Mouse (Mus musculus) ovary, postnatal 36 days (tissue): Measurements from ENCODE around the gene Hemk1.

Experiments
- DNase-seq: peaks from one replicate; pipeline ENCODE4 v3.0.0; 2022; ENCODE audit warnings: low spot score, mixed read lengths

Hemk1 gene

DNA sequence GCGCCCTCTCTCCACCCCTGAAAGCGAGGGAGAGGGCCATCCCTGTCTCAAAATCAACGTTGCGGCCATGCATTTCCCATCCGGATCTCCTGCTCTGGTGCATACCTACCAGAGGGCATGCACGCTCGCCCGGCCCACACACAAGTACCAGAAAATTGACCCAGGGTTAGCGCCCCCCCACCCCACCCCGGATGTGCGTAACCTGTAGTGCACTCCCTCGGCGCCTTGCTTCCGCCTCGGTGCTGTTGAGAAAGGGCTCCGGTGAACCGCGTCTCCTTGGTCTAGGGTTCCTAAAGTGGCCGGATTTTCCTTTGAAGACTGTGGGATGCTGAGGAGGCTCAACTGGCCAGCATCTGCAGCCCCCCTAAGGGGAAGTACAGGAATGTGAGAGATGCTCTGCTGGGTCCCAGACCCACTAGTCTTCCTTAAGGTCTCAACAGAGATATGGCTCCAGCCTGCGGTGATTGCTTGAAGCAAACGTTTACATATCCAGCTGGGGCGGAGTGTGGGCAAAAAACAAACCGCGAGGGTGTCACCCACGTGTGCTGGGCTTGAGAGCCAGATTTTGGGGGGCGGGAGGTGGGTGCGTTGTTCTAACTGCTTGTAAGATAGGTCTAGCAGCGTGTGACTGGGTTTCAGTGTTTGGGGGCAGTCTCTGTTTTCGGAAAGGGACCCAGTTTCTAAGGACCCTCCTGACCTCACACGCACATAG lies at the start of gene Hemk1:
Gene Hemk1, minus strand, starts transcription at position 179 of the 712 bp plus-strand sequence.
- DNase-seq = peak; percentile 74

DNA sequence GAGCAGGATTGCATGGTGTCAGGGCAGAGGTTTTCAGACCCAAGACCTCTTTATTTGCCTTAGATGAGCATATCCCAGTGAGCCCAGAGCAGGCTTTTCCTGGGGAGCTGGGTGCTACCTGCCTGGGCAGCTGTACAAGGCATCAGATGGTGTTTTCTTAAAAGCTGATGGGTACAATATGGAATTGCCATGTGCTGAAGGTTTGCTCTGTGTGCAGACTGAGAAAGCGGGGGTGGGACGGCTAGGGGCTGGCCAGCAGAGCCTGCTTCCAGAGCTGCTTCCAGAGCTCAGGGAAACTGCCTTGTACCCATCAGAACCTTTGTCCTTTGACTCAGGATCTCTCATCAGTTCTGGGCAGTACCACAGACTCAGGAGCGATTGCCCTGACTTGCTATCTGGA lies 49.6 kb upstream of the Hemk1 start:
- DNase-seq = no peak

DNA sequence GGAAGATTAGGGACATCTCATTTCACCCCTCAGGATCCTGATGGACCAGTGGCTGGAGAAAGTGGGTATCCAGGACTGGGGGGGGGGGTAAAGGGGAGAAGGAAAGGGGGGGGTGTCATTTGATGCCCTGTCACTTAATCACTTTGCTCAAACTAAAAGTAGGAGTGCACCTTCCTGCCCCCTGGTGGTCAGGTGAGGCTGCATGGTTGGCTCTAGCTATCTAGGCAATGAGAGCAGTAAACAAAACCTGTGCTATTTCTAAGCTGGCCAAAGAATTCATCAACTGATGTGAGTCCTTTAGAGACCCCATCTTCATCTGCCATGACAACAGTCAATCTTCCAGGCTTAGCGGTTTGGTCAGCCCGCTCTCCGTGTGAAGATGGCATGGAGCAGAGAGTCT lies 48.6 kb upstream of the Hemk1 start:
- no peak for DNase-seq

DNA sequence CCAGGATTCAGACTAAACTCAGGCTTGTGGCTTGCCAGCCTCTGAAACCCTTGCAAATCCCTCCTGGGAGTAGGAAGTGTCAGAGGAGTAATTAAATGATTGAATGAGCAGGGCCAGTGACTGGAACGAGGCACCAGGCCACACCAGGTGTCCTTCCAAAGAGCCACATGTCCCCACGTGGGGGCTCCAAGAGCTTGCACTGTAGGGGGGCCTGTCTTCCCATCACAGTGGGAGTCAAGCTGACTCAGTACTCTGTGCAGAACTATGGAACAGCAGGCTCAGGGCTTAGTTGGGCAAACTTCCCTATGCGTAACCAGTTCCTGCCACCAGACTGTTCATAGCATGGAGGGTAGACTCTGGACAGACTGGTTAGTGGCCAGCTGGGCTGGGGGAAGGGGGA lies 46.2 kb upstream of the Hemk1 start:
- DNase-seq = no peak

DNA sequence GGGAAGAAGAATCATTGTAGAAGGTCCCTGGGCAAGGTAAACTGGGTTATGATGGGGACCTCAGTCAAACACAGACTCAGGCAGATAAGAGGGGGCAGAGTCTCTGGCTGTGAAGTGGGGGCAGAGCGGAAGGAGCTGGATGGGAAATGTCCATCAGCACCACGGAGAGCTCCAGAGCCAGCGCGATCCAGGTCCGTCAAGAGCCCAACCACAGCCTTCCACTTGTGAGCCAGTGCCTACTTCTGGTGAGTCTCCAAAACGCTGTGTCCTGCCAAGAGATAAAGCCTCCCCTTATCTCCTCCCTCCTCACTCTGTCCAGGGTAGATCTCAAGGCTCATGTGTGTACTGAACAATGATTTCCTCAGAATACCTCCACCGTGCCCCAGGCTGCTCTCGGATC lies 43.6 kb upstream of the Hemk1 start:
- peak; percentile 60 for DNase-seq

DNA sequence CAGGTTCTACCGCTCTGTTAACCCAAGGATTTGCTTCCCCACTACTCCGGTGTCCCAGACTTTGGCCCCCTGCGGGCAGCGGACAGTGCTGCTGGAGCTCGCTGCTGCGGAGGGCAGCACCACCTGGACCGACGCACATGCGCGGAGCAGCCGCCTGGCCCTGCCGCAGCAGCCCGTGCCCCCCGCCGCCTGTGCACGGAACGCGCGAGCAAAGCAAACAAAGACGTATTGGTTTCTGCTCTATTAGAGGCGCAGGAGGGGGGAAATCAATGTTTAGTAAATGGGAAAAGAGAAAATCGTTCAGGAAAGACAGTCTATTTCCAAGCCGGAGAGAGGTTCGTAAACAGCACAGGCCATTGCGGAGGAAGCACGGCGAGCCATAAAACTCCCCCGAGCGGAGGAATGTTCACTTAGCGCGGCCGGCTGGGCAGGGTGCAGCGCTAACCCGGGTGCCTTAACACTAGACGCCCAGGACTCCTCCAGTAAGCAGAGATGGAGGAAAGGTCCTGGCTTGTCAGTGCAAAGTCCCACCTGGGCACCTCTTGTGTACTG lies 39.9 kb upstream of the Hemk1 start:
- DNase-seq = peak; percentile 25

DNA sequence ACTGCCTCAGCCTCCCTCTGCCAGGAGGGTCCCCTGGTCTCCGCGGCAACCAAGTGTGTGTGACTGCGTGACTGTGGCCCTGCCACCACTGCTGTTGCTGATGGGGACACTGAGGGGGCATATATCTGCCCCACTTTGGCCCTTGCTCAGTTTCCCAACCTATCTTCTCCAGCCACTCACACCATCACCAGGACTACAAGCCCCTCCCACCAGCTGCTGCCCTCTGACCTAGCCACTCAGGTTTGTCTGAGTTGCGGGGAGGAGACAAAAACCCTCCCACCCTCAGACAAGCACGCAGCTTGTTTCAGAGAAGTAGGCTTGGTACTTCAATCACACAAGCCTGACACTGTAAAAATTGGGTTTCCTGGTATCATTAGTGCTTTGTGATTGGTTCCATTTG lies 37.3 kb upstream of the Hemk1 start:
- no peak for DNase-seq

DNA sequence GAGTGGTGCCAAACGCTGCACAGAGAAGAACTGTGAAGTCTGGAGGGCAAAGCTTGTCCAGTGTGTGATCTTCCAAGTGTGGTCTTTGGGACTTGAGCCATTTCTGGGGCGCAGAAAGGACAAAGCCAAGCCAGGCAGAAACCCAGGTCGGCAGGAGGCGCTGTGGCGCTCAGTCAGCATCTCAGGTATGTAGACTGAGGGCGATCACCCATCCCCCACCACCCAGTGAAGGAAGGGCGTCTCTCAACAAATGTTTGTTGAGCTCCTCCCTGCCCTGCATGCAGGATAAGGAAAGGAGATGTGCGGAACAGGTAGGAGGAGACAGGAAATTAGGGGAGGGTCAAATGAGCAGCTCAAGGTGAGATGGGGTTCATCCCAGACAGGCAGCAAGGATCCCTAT lies 36.5 kb upstream of the Hemk1 start:
- DNase-seq = no peak

DNA sequence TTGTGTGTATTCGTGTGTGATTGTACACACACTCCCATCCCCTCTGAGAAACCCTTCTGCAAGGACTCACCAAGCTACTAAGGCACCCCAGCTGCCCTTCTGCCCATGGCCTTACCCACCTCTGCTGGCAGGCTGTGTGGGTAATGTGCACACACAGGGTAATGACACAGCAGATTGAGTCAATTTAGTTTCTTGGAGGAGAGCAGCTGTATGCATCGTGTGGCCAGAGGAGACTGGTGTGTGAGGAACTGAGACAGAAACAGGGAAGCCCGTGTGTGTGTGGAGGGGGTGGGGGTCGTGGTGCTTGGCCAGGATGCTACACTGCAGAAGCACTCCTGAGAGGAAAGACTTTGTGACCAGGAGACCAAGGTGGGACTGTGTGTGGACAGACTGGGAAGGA lies 34.3 kb upstream of the Hemk1 start:
- no peak for DNase-seq

DNA sequence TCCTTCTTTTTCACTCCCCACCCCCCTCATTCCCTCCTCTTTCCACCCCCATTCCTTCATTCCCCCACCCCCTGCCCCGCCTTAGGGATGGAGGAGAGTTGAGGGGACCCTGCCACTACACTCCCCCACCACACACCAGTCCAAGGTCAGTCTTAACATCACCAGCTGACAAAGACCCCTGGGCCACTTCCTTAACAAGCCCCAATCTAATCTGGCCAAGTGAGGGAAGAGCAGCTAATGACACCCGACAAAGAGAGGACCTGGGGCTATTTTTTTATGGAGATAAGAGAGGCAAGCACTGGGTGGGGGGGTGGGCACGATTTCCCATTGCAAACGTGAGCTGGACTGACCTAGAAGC lies 31.9 kb upstream of the Hemk1 start:
- no peak for DNase-seq

DNA sequence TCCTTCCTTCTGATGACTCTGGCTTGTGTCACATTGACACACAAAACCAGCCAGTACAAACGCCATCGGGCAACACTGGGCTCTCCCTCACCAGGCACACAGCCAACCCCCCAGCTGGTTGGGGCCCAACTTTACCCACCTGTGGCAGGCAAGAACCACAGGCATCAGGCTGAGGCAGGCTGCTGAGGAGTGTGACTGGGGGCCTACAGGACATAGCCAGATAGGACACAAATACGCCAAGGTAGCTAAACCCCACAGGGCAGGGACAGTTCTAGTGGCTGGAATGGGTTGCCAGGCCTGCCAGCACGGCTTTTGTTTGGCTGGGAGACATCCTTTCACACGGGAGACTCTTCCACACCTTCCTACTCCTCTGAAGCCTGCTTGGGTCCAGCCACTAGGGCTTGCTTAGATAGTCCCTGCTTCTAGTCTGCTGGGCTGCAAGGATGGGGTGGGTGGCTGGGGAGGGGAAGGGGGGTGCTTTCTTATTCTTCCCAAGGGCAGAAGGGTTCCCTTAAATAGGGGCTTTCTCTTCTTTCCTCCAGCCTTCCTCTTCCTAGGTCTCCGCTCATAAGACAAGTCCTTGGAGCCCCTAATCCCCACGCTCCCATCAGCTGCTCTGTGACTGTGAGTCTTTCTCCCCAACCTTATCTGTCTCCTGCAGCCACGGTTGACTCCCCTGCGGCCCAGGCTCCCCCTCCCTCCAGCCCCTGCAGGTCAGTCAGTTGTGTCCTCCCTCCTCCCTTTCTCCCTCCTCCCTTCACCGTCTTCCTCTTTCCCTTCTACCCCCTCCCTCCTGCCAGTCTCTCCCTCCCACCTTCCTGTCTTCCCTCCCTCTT lies 31.3 kb upstream of the Hemk1 start:
- no peak for DNase-seq

DNA sequence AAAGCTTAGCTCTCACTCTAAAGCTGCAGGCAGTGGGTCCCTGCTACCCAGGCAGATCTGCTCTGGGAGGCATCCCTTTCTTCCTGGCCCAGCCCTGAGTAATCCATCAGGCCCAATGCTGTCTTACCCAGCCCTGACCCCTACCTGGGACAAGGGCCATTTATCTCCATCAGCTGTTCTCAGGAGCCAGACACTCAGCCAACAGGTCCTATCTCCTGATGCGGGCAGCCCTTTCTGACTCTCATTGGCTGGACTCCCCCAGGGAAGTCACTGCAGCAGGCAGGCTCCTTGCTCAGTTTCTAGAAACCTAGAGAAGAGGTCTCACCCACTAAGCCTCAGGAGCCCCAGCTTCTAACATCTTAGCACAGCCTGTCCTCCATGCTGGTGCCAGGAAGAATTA lies 30.2 kb upstream of the Hemk1 start:
- no peak for DNase-seq

DNA sequence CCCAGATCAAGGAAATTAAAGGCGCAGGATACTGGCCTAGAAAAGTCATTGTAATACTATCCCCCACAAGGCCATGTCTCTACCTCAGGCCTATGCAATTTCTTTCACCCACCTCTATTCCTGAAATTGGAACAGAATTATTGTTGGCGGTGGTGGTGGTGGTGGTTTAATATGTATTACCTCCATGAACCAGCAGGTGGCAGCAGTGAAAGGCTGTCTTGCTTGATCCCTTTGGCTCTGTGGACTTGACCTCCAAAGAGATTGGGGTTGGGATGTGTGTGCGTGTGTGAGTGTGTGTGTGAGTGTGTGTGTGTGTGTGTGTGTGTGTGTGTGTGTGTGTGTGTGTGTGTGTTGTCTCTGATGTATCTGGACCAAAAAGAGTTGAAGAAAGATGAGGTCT lies 28.5 kb upstream of the Hemk1 start:
- DNase-seq = peak; percentile 23

DNA sequence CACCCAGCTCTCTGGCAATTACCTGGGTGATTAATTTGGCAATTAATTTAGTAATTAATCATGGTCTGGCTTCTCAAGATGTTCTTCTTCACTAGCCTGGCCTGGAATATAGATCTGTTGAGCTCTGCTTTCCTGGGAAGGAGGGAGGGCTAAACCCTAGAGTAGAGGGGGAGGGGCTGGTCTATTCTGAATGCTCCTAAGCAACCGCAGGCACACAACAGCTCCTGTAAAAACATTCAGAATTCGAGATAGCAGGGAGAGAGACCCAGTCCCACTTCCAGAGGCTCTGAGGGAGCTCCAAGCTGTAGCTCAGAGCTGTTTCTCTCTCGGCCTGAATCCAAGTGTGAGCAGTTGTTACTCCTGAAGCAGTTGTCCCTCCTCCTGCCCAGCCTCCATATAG lies 22.8 kb upstream of the Hemk1 start:
- DNase-seq = no peak

DNA sequence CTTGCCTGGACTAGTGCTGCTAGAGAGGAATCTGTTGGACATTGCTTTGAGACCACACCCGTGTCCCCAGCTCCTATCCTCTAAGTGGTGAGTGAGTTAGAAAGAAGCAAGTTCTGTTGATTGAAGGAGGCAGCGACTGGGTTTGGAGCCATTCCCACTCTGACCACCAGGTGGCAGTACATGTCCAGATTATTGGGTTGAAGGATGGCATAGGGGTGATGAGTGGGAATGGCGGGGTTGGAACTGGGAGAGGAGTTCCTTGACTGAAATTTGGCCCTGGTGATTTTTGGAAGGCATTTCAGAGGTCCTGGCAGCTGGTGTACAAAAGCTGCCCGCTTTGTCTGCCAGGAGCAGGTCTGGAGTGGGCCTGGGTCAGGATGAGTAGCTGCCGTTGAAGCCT lies 19.5 kb upstream of the Hemk1 start:
- DNase-seq = peak; percentile 69

DNA sequence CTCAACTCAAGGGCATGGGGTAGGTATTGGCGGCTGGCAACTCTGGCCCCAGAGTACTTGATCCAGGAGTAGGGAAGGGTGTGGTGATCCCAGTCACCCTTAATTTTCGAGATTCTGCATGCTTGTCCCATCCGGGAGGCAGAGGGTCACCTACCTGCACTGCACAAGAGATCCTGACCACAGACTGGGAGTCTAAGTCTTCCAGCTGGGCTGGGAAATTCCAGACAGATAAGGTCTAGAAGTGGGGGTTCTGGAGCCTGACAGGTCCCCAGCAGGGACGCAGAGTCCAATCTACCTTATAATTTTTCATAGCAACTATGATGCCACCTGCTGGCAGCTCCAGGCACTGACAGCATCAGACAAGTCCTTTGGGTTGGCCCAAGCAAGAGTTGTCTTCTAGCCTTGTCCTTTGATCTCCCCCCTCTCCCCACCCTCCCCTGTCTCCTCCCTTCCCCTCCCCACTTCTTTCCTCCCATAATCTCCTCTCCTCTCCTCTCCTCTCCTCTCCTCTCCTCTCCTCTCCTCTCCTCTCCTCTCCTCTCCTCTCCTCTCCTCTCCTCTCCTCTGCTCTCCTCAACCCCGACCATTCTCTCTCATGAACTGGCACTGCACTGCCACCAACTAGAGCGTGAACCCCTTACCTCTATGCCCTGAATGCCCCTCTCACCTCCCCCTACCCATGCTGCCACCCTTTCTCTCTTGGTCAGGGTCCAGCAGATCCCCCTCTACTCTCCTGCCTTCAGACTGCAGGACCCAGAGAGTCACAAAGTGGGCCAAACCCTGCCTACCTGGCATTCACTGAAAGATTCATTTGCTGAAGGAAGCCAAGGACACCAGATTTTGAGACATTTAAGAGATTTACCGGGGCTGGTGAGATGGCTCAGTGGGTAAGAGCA lies 18.0 kb upstream of the Hemk1 start:
- peak; percentile 45 for DNase-seq

DNA sequence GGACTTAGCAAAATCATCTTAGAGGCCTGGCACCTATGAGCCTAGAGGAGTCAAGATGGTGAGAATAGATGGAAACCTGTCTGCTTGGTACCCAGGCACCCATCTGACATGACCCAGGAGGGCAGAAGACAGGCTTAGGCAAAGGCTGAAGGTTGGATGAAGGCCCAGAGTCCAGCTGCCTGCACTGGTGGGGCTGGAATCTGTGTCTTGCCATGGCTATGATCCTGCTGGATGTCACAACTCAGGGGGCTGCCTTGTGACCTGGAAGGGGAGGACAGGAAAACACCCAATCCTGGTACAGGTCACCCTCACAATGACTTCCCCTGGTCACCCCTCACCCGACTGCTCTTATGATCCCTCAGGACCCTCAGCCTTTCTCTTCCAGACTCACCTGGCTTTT lies 16.7 kb upstream of the Hemk1 start:
- DNase-seq = no peak

DNA sequence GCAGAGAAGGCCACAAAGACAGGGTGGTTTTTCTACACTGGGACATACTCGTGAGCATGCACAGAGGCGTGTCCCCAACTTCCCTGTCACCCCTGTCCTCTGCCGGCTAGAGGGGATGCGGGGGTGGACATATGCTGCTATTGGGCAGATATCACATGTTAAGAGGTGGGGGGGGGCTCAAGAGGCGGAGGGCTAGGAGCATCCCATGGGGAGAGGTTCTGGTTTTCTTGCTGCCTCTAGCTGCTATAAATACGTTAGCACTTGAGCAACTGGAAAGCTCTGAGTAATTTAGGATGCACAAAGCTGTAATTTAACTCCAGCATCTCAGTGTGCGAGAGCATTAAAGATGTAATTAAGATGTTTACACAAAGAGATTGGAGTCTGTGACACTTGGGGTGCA lies 11.2 kb upstream of the Hemk1 start:
- no peak for DNase-seq

DNA sequence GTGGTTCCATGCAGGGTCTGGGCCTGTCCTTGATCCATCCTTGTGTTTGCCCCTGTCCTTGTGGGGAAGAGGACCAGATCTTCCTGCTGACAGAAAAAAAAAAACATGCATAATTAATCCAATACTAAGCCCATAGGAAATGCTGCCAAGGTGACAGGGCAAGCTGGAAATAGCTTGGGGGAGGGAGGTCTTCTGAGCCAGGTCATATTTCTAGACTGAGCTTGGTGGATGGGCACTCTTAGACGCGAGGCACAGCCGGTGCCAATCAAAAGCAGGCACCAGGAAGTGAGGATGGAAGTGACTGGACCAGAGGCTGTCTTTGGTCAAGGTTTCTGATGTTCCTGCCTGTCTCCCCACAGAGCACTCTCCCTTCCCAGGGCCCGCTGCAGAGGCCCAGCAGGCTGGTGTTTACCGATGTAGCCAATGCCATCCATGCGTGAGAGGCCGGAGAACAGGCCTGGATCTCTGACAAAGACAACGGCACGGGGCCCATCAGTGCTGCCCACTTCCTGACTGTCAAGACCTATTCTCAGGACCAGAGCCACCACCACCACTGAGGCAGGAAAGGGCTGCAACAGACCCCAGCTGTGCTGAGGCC lies 9.5 kb upstream of the Hemk1 start:
- no peak for DNase-seq

DNA sequence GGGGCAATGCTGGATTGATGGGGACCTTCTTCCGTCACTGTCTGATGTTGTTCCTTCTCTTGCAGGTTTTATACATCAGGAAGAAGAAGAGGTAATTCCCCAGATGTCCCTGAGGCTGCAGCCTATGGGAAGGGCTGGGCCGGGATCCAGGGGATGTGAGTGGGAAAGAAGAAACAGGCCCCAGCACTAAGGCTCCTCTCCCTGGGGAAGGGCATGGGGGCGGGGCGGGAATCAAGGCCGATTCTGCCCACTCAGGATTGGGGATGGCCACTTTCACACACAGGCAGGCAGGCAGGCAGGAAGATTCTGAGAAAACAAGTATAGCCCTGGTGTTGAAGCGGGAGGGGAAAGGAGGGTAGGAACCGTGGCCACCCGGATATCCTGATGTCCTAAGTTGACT lies 7.9 kb upstream of the Hemk1 start:
- no peak for DNase-seq

DNA sequence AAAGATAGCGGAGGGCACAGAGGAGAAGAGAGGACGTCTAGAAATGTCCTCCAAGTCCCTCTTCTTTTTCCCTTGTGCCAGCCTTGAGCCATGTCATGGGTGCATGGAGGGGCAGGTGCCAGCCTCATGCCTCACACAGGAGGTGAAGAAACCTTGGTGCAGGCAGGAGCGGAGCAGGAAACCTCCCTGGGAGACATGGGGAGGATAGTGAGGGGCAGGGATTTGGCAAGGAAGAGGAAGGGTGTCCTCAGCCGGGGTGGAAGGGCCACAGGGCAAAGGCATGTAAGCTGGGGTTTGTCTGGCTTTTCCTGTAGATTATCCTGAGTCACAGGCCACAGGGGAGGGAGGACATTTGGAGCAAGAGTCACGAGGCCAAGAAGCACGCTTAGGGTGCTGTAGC lies 5.9 kb upstream of the Hemk1 start:
- DNase-seq = no peak
